Mouse (Mus musculus) embryo, embryonic 11.5 days (tissue): ENCODE data around the gene Tmem161b.
"Not testable (repeated sequence)": the region's sequence is repeated elsewhere in the genome, so short reads cannot be mapped to it uniquely, and the experiment has no call there.

Source experiments
- DNase-seq: peaks from one replicate; pipeline ENCODE4 v3.0.0-alpha.2; 2012; ENCODE audit warnings: low read depth, low spot score

Tmem161b gene

GRCm38 (mm10) chr13:84221820-84222681, at the start of gene Tmem161b:
Gene Tmem161b (plus strand): TSS chr13:84222296.
- DNase-seq: peak; percentile 83

DNA sequence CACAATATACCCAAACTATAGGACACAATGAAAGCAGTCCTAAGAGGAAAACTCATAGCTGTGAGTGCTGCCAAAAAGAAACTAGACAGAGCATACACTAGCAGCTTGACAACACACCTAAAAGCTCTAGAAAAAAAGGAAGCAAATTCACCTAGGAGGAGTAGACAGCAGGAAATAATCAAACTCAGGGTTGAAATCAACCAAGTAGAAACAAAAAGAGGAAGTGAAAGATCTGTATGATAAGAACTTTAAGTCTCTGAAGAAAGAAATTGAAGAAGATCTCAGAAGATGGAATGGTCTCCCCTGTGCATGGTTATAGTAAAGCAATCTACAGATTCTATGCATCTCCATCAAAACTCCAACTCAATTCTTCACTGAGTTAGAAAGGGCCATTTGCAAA, 36.3 kb upstream of the Tmem161b start:
- DNase-seq: not testable (repeated sequence)

- no peak for DNase-seq
Measured at GRCm38 (mm10) chr13:84192723-84193122, 29.4 kb upstream of the Tmem161b start.

GRCm38 (mm10) chr13:84222682-84222992, 541 bp downstream of the Tmem161b start:
- no peak for DNase-seq

DNA sequence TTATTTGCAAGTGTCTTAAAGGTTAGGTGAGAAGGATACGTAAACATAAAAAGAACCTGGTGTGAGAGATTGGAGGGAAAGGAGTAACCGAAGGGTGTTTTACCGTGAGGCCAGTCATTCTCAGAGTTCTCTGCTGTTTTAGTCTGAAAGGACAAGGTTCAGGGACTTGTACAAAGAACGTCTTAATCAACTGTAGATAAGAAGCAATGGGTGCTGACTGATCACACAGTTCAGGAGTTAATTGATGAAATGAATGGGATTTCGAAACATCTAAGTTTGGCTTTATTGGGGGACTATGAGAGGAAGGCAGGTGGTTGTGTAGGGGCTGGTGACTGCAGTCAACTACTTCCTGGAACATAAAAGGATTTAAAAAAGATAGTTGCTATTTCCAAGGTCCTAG, 922 bp downstream of the Tmem161b start:
- no peak for DNase-seq

DNA sequence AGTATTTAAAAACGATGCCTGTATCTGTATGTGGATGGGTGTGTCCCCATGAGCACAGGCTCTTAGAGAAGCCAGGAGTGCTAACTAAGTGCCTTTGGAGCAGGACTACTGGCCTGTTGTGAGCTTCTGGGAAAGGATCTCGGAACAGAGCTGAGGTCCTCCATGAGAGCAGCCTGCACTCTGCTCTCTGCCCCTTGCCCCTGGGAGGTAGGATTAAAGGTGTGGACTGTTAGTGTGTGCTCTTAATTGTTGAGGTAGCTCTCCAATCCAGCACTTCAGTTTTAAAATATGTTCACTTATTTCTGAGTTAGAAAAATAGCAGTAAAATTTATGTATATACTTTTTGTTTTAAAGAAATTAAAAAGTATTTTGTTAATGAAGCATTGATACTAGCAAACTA, 11.9 kb downstream of the Tmem161b start:
- no peak for DNase-seq

- no peak for DNase-seq
Measured at GRCm38 (mm10) chr13:84236768-84237167, 14.7 kb downstream of the Tmem161b start.

DNA sequence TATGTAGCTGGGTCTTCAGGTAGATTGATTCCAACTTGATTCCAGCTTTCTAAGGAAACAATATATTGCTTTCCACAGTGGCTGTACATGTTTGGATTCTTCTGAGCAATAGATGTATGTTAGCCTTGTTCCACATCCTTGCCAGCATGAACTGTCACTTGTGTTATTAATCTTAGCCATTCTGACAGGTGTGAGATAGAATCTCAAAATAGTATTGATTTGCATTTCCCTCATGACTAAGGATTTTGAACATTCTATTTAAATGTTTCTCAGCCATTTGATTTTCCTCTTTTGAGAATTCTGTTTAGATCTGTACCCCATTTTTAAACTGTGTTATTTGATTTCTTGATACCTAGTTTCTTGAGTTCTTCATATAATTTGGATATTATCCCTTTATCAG, 16.1 kb downstream of the Tmem161b start:
- no peak for DNase-seq

DNA sequence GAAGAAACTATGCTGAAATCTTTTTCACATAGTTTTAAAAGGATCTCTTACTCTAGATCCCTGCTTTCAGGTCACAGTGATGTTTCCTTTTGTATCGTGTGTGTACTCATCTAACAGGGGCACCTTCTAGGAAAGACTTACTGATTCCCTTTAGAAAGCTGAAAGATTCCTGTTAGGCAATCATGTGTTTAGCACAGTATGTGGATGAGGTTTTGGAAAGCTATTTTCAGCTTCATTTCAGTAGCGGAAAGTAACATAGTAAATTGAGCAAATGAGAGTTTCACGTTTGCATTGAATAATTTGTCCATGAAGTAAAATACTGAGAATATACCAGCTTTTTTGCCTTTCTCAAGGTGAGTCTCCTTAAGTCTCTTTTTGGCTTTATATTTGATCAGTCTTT, 26.0 kb downstream of the Tmem161b start:
- DNase-seq: no peak

DNA sequence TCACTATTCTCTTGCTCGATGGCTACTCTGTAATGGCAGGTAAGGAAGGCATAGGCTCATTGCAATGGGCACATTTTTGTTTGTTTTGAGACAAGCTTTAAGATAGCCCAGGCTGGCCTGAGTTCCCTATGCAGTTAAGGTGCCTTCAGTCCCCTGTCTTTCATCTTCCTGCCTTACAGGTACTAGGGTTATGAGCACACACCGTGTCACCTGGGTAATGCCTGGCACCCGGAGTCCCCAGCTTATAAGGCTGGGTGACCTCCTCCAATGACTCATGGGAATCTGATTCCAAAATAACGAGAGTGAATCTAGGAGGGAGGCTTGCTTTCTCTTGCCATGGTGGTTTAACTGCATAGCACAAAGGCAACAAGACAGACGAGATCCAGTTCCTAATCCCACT, 29.2 kb downstream of the Tmem161b start:
- DNase-seq: no peak

DNA sequence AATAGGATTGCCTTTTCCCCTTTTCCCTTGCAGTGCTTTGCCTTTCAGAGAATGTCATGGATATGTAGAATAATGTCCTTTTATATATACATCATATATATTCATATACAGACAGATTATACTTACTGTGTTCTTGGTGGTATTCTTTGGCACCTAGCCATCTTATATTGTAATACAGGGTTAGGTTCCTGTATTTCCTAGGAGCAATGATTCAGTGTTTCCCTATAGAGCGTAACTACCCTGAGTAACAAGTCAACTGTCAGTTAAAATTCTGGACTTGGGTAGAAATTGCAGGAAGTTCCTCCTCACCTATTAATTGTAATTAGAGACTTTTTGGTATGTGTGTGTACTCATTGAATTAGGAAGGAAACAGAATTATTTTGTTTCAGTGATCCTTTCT, 33.0 kb downstream of the Tmem161b start:
- DNase-seq: no peak

GRCm38 (mm10) chr13:84264418-84264817, 42.3 kb downstream of the Tmem161b start:
- DNase-seq: not testable (repeated sequence)

DNA sequence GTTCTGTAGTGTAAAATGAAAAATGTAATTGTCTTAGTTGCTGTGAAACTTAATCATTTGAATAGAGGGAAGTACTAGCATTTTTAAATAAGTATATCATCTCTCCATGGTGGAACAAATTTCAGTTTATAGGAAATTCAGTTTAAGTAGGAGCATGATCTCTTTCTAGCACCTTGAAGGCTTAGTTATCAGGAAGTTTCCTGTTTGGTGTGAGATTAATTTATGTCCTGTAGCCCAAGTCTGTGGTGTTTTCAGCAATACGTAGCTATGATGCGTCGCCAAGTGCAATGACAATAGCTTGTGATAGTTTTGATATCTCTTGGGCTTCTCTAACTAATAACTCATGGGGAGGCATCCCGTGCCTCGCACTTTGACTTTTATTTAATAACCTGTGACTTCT, 54.1 kb downstream of the Tmem161b start:
- DNase-seq: no peak

GRCm38 (mm10) chr13:84280352-84280751, 58.3 kb downstream of the Tmem161b start:
- no peak for DNase-seq

DNA sequence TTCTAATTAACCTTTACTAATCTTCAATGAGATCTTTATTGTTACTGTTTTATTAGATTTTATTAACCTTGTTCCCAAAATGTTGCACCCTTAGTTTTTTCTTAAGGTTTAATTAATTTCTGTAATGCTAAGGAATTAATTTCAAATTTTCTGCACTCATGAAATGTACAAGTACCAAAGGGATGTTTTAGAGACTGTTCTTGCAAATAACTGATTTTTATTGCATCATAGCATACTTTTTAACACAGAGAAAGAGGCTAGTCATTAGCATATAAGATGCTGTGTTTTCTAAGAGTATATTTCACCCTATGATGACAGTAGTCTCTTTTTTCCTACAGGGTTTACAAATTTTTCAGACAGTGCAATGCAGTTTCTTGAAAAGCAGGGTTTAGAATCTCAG, 60.9 kb downstream of the Tmem161b start:
- DNase-seq: no peak

DNA sequence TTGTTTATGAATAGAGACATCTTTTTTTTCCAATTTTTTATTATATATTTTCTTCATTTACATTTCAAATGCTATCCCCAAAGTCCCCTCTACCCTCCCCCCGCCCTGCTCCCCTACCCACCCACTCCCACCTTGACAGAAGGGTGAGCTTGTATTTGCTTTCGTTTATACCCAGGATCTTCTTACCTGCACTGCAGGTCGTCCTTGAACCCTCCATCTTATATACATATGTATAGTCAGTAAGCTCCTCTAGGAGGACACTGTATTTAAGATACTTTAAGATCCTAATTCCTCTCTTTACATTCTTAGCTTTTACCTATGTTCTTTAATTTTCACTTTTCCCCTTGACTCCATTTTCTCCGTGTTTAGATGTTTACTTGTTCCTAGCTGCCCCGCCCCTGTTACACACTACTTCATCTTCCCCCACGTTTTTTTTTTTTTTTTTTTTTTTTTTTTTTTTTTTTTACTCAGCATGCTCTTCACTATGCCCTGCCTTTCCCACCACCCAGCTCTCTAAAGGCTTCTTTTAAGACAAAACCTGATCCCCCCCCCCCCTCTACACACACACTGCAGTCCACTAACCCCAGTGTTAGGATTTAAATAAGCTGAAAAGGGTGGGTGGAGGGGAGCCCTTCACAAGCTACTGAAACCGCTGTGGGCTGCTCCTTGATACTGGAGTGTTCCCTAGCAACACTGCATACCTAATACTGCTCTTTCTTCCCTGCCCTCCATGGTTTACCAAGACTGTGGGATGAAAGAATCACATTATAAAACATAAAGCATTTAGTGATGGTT, 62.9 kb downstream of the Tmem161b start:
- DNase-seq: peak; percentile 7

DNA sequence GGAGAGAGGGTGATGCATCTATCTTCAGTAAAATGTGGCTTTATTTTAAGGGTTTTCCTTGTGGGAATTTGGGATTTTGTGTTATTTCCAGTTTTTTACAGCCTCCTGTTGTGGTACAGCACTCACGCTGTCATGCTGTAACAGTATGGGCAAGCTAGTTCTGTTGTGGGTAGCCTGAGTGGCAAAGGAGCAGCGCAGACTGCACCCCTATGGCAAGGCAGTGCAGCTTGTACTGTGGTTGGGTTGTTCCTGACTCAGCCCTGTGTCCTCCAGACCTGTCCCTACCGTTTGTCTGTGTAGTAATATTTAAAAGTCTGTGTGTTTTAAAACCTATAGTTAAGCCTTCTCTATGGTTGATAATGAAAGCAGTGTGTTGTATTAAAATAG, 63.5 kb downstream of the Tmem161b start:
- DNase-seq: no peak

DNA sequence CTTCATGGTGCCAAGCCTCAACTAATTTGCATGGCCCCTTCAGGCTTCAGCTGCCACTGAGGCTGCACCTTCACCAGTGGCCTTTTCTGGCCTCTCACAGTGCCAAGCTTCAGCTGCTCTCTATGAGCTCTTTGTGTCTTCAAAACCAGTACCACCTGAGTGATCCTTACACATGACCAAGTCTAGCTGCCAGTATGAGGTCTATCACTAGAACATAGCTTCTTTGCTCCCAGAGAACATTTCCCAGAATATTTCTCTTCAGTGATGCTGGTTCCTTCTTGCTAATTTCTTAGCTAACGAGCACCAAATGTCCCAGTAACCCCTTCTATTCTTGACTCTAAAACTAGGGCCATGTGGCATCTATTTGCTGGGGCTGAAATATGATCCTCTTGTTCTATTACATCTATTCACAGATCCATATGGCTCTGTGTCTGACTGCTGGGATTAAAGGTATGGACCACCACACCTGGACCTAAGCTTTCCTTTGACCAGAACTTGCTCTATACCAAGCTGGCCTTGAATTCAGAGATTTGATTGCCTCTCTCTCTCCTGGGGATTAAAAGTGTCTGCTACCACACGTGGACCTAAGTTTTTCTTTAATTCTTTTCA, 77.5 kb downstream of the Tmem161b start:
- no peak for DNase-seq

DNA sequence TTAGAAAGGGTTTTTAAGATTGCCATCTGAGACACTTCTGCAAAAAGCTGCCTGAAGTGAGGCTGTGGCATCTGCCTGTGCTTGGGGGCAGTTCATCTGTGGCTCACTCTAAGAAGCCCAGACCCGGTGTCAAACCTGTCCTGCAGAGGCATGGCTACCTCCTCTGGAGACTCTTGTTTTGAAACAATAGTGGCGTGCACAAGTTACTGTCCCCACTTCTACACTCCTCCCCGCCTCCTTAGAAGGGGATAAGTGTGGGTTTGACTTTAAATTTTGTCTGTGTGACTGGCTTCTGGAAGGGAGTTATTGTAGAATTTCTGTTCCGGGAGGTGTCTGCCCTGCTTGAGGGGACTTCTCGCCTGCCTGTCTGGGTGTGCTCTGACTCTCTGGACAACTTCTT, 121.2 kb downstream of the Tmem161b start:
- no peak for DNase-seq

GRCm38 (mm10) chr13:84343691-84344495, 121.8 kb downstream of the Tmem161b start:
- no peak for DNase-seq

- no peak for DNase-seq
Measured at GRCm38 (mm10) chr13:84344711-84345110, 122.6 kb downstream of the Tmem161b start.

DNA sequence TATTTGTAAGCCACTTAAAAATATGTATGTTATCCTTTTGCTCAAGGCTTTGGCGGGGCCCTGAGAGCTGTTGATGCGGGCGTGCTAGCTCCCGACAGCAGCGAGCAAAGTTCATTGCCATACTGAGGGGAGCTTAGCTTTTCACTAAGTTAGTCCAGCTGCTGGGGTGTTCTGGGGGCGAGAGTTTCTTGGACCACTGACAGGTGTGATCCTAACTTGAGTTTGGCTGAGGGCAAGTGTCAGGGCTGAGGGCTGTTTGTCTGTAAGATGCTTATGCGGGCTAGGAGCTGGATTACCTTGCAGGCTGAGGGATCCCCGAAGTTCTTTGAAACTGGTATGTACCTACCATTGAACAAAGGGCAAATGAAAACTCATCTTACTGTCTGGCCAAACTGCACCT, 123.0 kb downstream of the Tmem161b start:
- DNase-seq: no peak
